Mouse (Mus musculus) megakaryocyte, embryonic 14.5 days (primary cell): ENCODE measurements around the gene Adcy7. TPM values are rescaled to one million over a fixed set of nuclear protein-coding genes. Genes with fewer than 3 reads are reported as not detected.

ENCODE experiments used
- H3K27me3 ChIP-seq: replicated peaks from 2 replicates; pipeline ENCODE3; 2012; ENCODE audit warnings: inconsistent platforms
- H3K36me3 ChIP-seq: replicated peaks from 2 replicates; pipeline ENCODE3; 2012; ENCODE audit warnings: low read length, inconsistent platforms, mixed read lengths
- H3K4me1 ChIP-seq: 2 replicates; pipeline ENCODE4 v1.6.1; 2012; ENCODE audit warnings: inconsistent platforms
- H3K4me3 ChIP-seq: replicated peaks from 2 replicates; pipeline ENCODE3; 2012; ENCODE audit warnings: moderate library complexity, mild to moderate bottlenecking, inconsistent platforms
- H3K9me3 ChIP-seq: 2 replicates; pipeline ENCODE4 v1.6.1; 2012; ENCODE audit warnings: inconsistent platforms
- FLI1 ChIP-seq: IDR thresholded peaks from 2 replicates; pipeline ENCODE4 v1.6.1; 2012; ENCODE audit warnings: low read length, inconsistent platforms, mixed read lengths
- GATA1 ChIP-seq: IDR thresholded peaks from 3 replicates; pipeline ENCODE4 v1.6.1; 2012; ENCODE audit warnings: mixed read lengths, low read length, inconsistent platforms, borderline replicate concordance
- polyA plus RNA-seq: library from polyadenylated mRNA; stranded (reverse); fragments of >175 nt; gene quantifications from 2 replicates; pipeline ENCODE4 v1.2.3, GENCODE M21; 2012; ENCODE audit warnings: low replicate concordance; ENCODE audit not compliant: insufficient read depth

Adcy7 gene
- polyA plus RNA-seq, 1 experiment: 7.8 TPM

DNA sequence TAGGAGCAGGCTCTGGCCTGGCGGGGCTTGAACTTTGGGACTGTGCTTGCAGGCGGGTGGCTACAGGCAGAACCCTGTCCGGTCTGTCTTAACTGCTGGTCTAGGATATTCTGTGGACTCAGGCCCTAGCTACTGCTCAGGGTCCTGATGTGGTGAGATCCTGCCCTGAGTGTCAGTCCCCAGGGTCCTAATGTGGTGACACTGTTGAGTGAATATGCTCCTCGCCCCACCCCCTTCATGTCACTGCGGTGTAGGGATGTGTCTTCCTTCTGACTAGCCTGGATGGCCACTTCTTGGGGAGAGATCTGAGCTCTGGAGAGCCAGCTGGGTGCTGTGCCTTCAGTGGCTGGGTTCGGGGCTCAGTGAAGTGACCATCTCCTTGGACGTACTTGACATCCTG lies 37.7 kb downstream of the Adcy7 start:
- peaks cover 90% of the 10 kb centered on the region for H3K36me3 ChIP-seq

DNA sequence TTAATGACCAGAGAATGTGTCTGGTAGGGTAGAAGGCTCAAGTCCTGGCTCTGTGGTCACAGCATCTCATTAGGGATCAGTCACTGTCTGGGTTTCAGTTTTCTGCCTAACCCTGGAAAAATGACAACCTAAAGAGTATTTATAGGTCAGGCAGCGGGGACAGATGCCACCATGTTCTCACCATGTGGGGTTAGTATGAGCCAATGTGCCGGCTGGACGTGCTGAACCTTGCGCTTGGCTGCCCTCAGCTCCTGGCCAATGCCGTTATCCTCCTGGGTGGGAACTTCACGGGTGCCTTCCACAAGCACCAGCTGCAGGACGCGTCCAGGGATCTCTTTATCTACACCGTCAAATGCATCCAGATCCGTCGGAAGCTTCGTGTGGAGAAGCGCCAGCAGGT lies 38.1 kb downstream of the Adcy7 start:
- Histone ChIP-seq H3K9me3 (no peaks in the 10 kb centered on the region), H3K4me3 (no peak overlapping the region), H3K36me3 (peaks cover 94% of the 10 kb centered on the region), H3K4me1 (peaks cover 50% of the 10 kb centered on the region), H3K27me3 (no peaks in the 10 kb centered on the region)
- no peak for TF ChIP-seq FLI1
- TF ChIP-seq GATA1: no peak

More for the DNA sequence above, 37.7 kb downstream of the Adcy7 start:
- TF ChIP-seq GATA1 (no peak), FLI1 (no peak)
- Histone ChIP-seq H3K9me3 (no peaks in the 10 kb centered on the region), H3K4me3 (no peak overlapping the region), H3K27me3 (no peaks in the 10 kb centered on the region), H3K4me1 (peaks cover 49% of the 10 kb centered on the region)

DNA sequence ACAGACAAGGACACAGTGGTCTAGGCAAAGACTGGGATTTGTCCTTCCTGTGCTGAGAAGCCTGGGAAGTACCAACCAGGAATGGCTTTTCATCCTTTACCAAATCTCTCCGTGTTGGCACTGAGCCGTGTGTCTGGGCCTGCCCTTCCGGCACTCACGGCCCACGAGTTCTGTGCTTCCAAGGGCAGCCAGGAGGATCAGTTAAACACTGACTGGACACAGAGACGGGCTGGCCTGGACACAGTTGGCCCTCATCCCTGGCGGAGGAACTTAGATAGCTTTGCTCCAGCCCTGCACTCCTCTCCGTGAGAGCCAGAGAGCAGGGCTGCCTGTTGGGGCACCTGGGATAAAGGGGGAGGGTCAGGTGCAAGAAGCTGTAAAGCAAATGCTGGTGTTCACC lies 40.8 kb downstream of the Adcy7 start:
- no peaks in the 10 kb centered on the region for H3K9me3 ChIP-seq
- no peak overlapping the region for H3K4me3 ChIP-seq
- no peak for TF ChIP-seq FLI1
- no peak for TF ChIP-seq GATA1
- no peaks in the 10 kb centered on the region for H3K27me3 ChIP-seq
- peaks cover 34% of the 10 kb centered on the region for H3K4me1 ChIP-seq
- H3K36me3 ChIP-seq: peaks cover 100% of the 10 kb centered on the region

DNA sequence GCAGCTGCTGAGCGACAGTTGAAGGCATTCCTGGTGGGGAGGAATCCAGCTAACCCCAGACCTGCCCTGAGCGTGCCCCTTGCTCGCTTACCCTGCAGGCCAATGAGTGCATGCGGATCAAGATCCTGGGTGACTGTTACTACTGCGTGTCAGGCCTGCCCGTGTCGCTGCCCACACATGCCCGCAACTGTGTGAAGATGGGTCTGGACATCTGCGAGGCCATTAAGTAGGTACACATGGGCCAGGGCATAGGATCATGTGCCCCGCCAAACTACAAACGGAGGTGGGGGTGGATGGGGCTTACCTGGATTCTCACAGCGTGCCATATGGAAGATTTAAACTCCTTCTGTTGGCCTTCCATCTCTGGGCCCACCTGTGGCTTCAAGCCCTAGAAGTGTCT lies 41.8 kb downstream of the Adcy7 start:
- Histone ChIP-seq H3K27me3 (no peaks in the 10 kb centered on the region), H3K36me3 (peaks cover 100% of the 10 kb centered on the region), H3K4me1 (peaks cover 27% of the 10 kb centered on the region), H3K9me3 (no peaks in the 10 kb centered on the region), H3K4me3 (no peak overlapping the region)
- no peak for TF ChIP-seq FLI1
- TF ChIP-seq GATA1: no peak

DNA sequence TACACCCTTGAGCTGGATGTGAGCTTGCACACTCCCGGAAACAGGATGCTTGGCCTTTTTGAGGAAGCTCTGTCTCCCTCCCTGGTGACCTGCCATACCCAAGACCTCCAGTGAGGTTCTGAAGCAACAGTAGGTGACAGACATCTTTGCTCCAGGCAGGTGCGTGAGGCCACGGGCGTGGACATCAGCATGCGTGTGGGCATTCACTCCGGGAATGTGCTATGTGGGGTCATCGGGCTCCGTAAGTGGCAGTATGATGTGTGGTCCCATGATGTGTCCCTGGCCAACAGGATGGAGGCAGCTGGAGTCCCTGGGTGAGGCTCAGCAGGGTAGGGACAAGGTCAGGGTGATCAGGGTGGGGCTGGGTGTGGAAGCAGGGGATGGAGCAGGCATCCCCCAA lies 43.1 kb downstream of the Adcy7 start:
- Histone ChIP-seq H3K9me3 (no peaks in the 10 kb centered on the region), H3K4me3 (no peak overlapping the region), H3K36me3 (peaks cover 100% of the 10 kb centered on the region), H3K4me1 (peaks cover 14% of the 10 kb centered on the region), H3K27me3 (no peaks in the 10 kb centered on the region)
- TF ChIP-seq FLI1 (no peak), GATA1 (no peak)

DNA sequence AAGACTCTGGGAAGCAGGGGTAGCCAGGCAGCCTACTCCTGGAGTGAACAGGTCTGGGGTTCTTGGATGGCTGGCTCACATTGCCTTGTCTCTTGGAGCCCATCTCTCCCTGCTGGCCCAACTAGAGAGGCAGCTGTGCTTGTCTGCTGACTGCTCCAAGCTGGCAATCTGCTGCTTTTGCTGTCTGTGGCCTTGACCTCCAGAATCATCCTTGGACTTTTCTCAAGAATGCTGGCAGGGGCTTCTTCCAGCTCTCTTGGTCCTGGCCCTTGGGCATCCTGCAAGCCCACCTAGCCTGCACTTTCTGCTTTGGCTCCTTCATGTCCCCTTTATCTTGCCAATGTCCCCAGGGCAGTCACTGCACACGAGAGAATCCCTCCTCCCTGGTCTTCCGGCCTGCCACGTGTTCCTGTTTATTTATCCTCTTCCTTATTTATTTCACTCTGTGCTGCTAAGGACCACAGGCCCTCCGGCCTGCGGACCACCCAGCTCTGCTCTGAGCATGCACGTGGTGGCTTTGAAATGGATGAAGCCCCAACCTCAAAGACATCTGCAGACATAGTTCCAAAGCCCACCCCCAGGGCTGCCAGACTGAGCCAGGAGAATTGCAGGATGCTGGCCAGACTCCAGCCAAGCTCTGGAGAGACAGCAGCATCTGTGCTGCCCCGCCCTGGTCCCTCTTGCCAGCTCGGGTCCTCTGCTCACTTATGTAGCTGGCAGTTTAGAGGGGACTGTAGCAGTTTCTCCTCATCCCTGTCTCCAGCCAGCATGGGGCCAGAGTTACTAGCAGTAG lies 44.1 kb downstream of the Adcy7 start:
- no peaks in the 10 kb centered on the region for H3K27me3 ChIP-seq
- peaks cover 10% of the 10 kb centered on the region; the same call in 1 of the 2 replicates for H3K4me1 ChIP-seq
- peaks cover 99% of the 10 kb centered on the region for H3K36me3 ChIP-seq
- H3K9me3 ChIP-seq: no peaks in the 10 kb centered on the region
- H3K4me3 ChIP-seq: no peak overlapping the region
- TF ChIP-seq FLI1 (no peak), GATA1 (no peak)

DNA sequence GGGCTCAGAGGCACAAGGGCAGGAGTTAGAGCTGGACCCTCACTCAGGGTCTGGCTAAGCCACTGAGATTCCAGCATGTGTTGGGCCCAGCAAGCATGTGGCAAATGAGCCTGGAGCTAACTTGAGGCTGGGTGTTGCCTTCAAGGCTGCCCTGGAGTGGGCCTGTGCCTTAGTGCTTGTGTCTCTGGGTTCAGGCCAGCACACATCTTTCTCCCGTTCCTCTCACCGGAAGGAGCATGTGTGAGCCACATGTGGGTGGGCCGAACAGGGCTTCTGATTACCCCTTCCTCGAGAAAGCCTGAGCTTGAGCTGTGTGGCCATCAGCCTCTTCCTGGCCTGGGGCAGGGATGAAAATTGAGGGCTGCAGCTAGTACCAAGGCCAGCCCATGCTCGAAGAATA lies 45.1 kb downstream of the Adcy7 start:
- TF ChIP-seq GATA1 (no peak), FLI1 (no peak)
- H3K27me3 ChIP-seq: no peaks in the 10 kb centered on the region
- peaks cover 10% of the 10 kb centered on the region; the same call in 1 of the 2 replicates for H3K4me1 ChIP-seq
- peaks cover 100% of the 10 kb centered on the region for H3K36me3 ChIP-seq
- no peak overlapping the region for H3K4me3 ChIP-seq
- H3K9me3 ChIP-seq: no peaks in the 10 kb centered on the region

DNA sequence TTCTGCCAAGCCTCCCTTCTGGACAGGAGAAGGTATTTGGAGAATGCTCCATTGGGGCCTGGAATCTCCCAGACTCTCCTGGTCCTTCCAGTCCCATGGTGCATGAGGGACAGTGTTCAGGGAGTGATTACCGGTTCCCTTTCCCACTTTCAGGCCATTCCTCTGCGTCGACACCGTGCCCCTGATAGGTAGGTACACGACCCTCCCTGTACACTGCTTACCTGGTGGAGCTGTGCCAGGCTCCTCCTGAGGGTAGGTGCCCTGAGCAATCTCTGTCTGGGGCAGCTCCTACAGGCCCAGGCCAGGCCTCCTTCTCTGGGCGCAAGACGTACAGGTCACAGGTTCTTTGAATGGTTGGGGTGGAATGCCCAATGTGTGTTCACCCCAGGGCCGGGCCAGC lies 45.9 kb downstream of the Adcy7 start:
- Histone ChIP-seq H3K4me3 (no peak overlapping the region), H3K36me3 (peaks cover 100% of the 10 kb centered on the region), H3K27me3 (no peaks in the 10 kb centered on the region), H3K9me3 (no peaks in the 10 kb centered on the region), H3K4me1 (peaks cover 10% of the 10 kb centered on the region; the same call in 1 of the 2 replicates)
- TF ChIP-seq GATA1 (no peak), FLI1 (no peak)

DNA sequence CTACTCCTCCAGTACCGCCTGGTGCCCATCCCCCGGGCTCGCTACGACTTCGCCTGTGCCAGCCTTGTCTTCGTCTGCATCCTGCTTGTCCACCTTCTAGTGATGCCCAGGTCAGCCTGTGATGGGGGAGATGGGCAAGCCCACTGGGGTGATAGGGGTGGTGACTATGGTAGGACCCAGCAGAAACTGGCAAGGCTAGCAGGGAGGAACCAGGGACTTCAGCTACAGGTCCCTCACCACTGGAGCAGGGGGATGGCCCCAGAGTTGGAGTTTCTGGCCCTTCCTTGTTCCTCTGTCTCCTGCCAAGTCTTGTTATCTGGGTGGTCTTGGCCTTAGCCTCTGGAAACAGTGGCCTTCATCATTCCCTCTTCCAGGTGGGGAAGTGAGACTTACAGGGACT lies 47.9 kb downstream of the Adcy7 start:
- Histone ChIP-seq H3K36me3 (peaks cover 100% of the 10 kb centered on the region), H3K4me3 (no peak overlapping the region), H3K4me1 (peaks cover 7% of the 10 kb centered on the region; the same call in 1 of the 2 replicates), H3K9me3 (no peaks in the 10 kb centered on the region), H3K27me3 (no peaks in the 10 kb centered on the region)
- no peak for TF ChIP-seq GATA1
- TF ChIP-seq FLI1: no peak

DNA sequence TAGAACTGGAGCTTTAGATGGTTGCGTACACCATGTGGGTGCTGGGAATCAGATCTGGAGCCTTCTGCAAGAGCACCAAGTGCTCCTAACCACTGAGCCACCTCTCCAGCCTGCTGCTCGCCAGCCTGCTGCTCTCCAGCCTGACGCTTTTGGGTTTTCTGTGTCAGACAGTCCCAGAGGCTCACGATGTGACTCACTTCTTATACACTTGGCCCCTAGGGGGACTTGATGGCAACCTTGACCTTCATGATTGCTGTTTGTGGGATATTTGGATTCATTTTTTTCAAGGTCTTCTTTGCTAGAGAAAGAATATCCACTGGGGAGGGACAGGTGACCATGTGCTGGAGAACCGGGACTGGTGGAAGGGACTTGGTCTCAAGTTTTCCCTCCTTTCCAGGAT lies 49.2 kb downstream of the Adcy7 start:
- Histone ChIP-seq H3K4me3 (no peak overlapping the region), H3K4me1 (peaks cover 3% of the 10 kb centered on the region; the same call in 1 of the 2 replicates), H3K36me3 (peaks cover 100% of the 10 kb centered on the region), H3K27me3 (no peaks in the 10 kb centered on the region), H3K9me3 (no peaks in the 10 kb centered on the region)
- TF ChIP-seq FLI1: no peak
- TF ChIP-seq GATA1: no peak
